Comparison of ENCODE assay signal across 26 mouse cellular contexts in genomic region chr1:91030383-91030782, GRCm38 (mm10). TPM values are rescaled to one million over a fixed set of nuclear protein-coding genes. Genes with fewer than 3 reads are reported as not detected.
DNase-seq lines count a peak whose midpoint lies in the region; ATAC-seq and TF ChIP-seq lines count a peak whose summit lies in the region.
"Had no signal": no experiment of that assay in that cellular context is flagged by ENCODE, and none has a peak within 500 bp of the region (broad histone marks: within the 10 kb centered on the region; RNA-seq: fewer than 3 reads in every experiment).

No protein-coding gene starts in this region.

- H3K9me3 ChIP-seq in heart, embryonic 12.5 days (replicated peaks) = peaks cover 3% of the 10 kb centered on the region; the same call in 1 of the 2 replicates
- H3K9me3 ChIP-seq in heart, embryonic 15.5 days (replicated peaks) = no peaks in the 10 kb centered on the region
- no peaks in the 10 kb centered on the region for H3K9me3 ChIP-seq in hindbrain, postnatal 0 days (ENCODE audit: low read length)
- H3K9me3 ChIP-seq: forebrain, embryonic 12.5 days; forebrain, embryonic 15.5 days; hindbrain, embryonic 12.5 days; hindbrain, embryonic 15.5 days; intestine, embryonic 15.5 days had no signal

- H3K27me3 ChIP-seq in heart, embryonic 12.5 days (replicated peaks) = no peaks in the 10 kb centered on the region
- no peaks in the 10 kb centered on the region for H3K27me3 ChIP-seq in heart, embryonic 15.5 days
- no peaks in the 10 kb centered on the region for H3K27me3 ChIP-seq in hindbrain, postnatal 0 days (ENCODE audit: insufficient read depth, low read length)
- H3K27me3 ChIP-seq: embryonic facial prominence, embryonic 13.5 days; forebrain, embryonic 12.5 days; forebrain, embryonic 15.5 days; hindbrain, embryonic 12.5 days; hindbrain, embryonic 15.5 days; intestine, embryonic 15.5 days had no signal

- peak overlapping the region; percentile 97 for H3K27ac ChIP-seq in heart, embryonic 12.5 days (ENCODE audit: poor library complexity, severe bottlenecking)
- peak overlapping the region; percentile 86 for H3K27ac ChIP-seq in heart, embryonic 15.5 days
- no peak overlapping the region for H3K27ac ChIP-seq in hindbrain, postnatal 0 days
- H3K27ac ChIP-seq: embryonic facial prominence, embryonic 10.5 days; embryonic facial prominence, embryonic 13.5 days; forebrain, embryonic 12.5 days; forebrain, embryonic 15.5 days; hindbrain, embryonic 12.5 days; hindbrain, embryonic 15.5 days; intestine, embryonic 15.5 days had no signal

- no peak overlapping the region for H3K9ac ChIP-seq in heart, embryonic 12.5 days
- H3K9ac ChIP-seq in heart, embryonic 15.5 days = no peak overlapping the region
- no peak overlapping the region for H3K9ac ChIP-seq in hindbrain, postnatal 0 days (replicated peaks; ENCODE audit: low read length)
- H3K9ac ChIP-seq: embryonic facial prominence, embryonic 13.5 days; forebrain, embryonic 12.5 days; forebrain, embryonic 15.5 days; hindbrain, embryonic 12.5 days; hindbrain, embryonic 15.5 days; intestine, embryonic 15.5 days had no signal

- WGBS in heart, embryonic 12.5 days = 93% methylated on average over 1 of the region's 1 CpGs
- WGBS in heart, embryonic 15.5 days = 91% methylated on average over 1 of the region's 1 CpGs
- WGBS in hindbrain, postnatal 0 days = 100% methylated on average over 1 of the region's 1 CpGs

- H3K4me3 ChIP-seq in heart, embryonic 12.5 days = no peak overlapping the region
- no peak overlapping the region for H3K4me3 ChIP-seq in heart, embryonic 15.5 days
- no peak overlapping the region for H3K4me3 ChIP-seq in hindbrain, postnatal 0 days (ENCODE audit: low read length)
- H3K4me3 ChIP-seq: embryonic facial prominence, embryonic 10.5 days; embryonic facial prominence, embryonic 13.5 days; erythroblast, embryonic 14.5 days; forebrain, embryonic 12.5 days; forebrain, embryonic 15.5 days; hindbrain, embryonic 12.5 days; hindbrain, embryonic 15.5 days; intestine, embryonic 15.5 days had no signal

- no peak for DNase-seq in heart, adult 11 months
- DNase-seq in heart, postnatal 25 days (ENCODE audit: low spot score) = no peak
- DNase-seq in 416B (ENCODE audit: low read depth) = peak; percentile 54
- DNase-seq in hindbrain, postnatal 0 days (ENCODE audit: low spot score) = no peak
- DNase-seq: adrenal gland, adult 8-10 months; adrenal gland, postnatal 25 days; cerebellum, adult 11-12 months; cerebellum, adult 8-10 months; cerebellum, postnatal 10 days; cerebellum, postnatal 36 days; embryo, embryonic 11 days; gastrocnemius, postnatal 14 days; heart, postnatal 14 days; kidney, adult 11 months; kidney, adult 8-10 months had no signal

- ATAC-seq in heart, embryonic 12.5 days (ENCODE audit: insufficient number of reproducible peaks, low FRiP score) = no peak
- ATAC-seq in heart, embryonic 15.5 days (replicated peaks; ENCODE audit: insufficient number of reproducible peaks, insufficient read depth, low FRiP score, low read depth) = no peak
- ATAC-seq in hindbrain, postnatal 0 days = no peak
- ATAC-seq: activated CD4-positive, CD25-positive, alpha-beta regulatory T cell, adult 4 months; forebrain, embryonic 15.5 days; intestine, embryonic 15.5 days had no signal

- intact Hi-C loops in heart, postnatal 25 days (cut with DNase I) = no loop called here

- no peak overlapping the region for H3K4me2 ChIP-seq in heart, embryonic 12.5 days
- no peak overlapping the region for H3K4me2 ChIP-seq in heart, embryonic 15.5 days
- H3K4me2 ChIP-seq in hindbrain, postnatal 0 days (ENCODE audit: low read depth, low read length) = no peak overlapping the region
- H3K4me2 ChIP-seq: embryonic facial prominence, embryonic 13.5 days; forebrain, embryonic 12.5 days; forebrain, embryonic 15.5 days; hindbrain, embryonic 12.5 days; hindbrain, embryonic 15.5 days; intestine, embryonic 15.5 days had no signal

- no peak for TF ChIP-seq CTCF in hindbrain, postnatal 0 days (IDR thresholded peaks at IDR 0.05; ENCODE audit: low read depth)

- H3K4me1 ChIP-seq in heart, embryonic 12.5 days (replicated peaks) = peaks cover 51% of the 10 kb centered on the region
- peaks cover 47% of the 10 kb centered on the region for H3K4me1 ChIP-seq in heart, embryonic 15.5 days (replicated peaks)
- H3K4me1 ChIP-seq in hindbrain, postnatal 0 days (ENCODE audit: insufficient read depth, low read length) = no peaks in the 10 kb centered on the region
- H3K4me1 ChIP-seq: embryonic facial prominence, embryonic 13.5 days; forebrain, embryonic 12.5 days; forebrain, embryonic 15.5 days; hindbrain, embryonic 15.5 days had no signal

- peaks cover 12% of the 10 kb centered on the region for H3K36me3 ChIP-seq in heart, embryonic 12.5 days
- peaks cover 5% of the 10 kb centered on the region; the same call in 1 of the 2 replicates for H3K36me3 ChIP-seq in heart, embryonic 15.5 days
- no peaks in the 10 kb centered on the region for H3K36me3 ChIP-seq in hindbrain, postnatal 0 days (ENCODE audit: insufficient read depth, low read length)
- H3K36me3 ChIP-seq: embryonic facial prominence, embryonic 13.5 days; forebrain, embryonic 12.5 days; forebrain, embryonic 15.5 days; hindbrain, embryonic 12.5 days; intestine, embryonic 15.5 days had no signal

RNA-seq across cellular contexts. Expression of gene Lrrfip1, which starts 31.8 kb away (rescaled TPM):
- 151 and 161 TPM in 2 replicates for polyA plus RNA-seq in heart, embryonic 12.5 days (2016; fragmentation: Nextera tagmentation; extraction: Ambion mirVana)
- polyA plus RNA-seq in heart, embryonic 15.5 days (2015; fragmentation: Nextera tagmentation; extraction: Ambion mirVana) = 136 and 149 TPM in 2 replicates
- 10 to 100 TPM; 81.3 to 98.0 TPM for total RNA-seq in heart, postnatal 25 days (2021)
- 20.5 and 26.9 TPM in 2 replicates for total RNA-seq in hindbrain, postnatal 0 days (2014; rRNA removed)
- 37.5 and 37.8 TPM in 2 replicates for polyA plus RNA-seq in hindbrain, postnatal 0 days (2015; fragmentation: Nextera tagmentation; extraction: Ambion mirVana)
